In genomic region chr6:124477922-124478651, GRCm38 (mm10) we compare ENCODE assay signal across 8 mouse cellular contexts. TPM values are rescaled to one million over a fixed set of nuclear protein-coding genes. Genes with fewer than 3 reads are reported as not detected.
DNase-seq lines count a peak whose midpoint lies in the region; ATAC-seq and TF ChIP-seq lines count a peak whose summit lies in the region.

No protein-coding gene starts in this region.

- no peaks in the 10 kb centered on the region for H3K27me3 ChIP-seq in kidney, postnatal 0 days (ENCODE audit: insufficient read depth, low read length)
- H3K27me3 ChIP-seq in liver, embryonic 15.5 days = no peaks in the 10 kb centered on the region
- H3K27me3 ChIP-seq in stomach, embryonic 14.5 days (ENCODE audit: control insufficient read depth, insufficient read depth, low read length) = no peaks in the 10 kb centered on the region
- H3K27me3 ChIP-seq in cerebellum, adult 2 months (ENCODE audit: control insufficient read depth, insufficient read depth, low read length) = no peaks in the 10 kb centered on the region

- H3K4me2 ChIP-seq in kidney, postnatal 0 days (ENCODE audit: low read length) = no peak overlapping the region
- peak overlapping the region; percentile 33 for H3K4me2 ChIP-seq in liver, embryonic 15.5 days
- no peak overlapping the region for H3K4me2 ChIP-seq in stomach, embryonic 14.5 days (replicated peaks; ENCODE audit: low read depth, low read length)

- ATAC-seq in kidney, postnatal 0 days (replicated peaks; ENCODE audit: low FRiP score, low read depth) = no peak; the same call in 1 of the 2 replicates
- peak; percentile 38 for ATAC-seq in liver, embryonic 15.5 days (ENCODE audit: insufficient read depth)
- peak; percentile 59; the same call in 1 of the 2 replicates for ATAC-seq in stomach, embryonic 14.5 days (ENCODE audit: insufficient number of reproducible peaks, insufficient read depth, low FRiP score, low read depth)
- ATAC-seq in activated CD4-positive, CD25-positive, alpha-beta regulatory T cell, adult 4 months = no peak

- no peaks in the 10 kb centered on the region for H3K36me3 ChIP-seq in kidney, postnatal 0 days (ENCODE audit: insufficient read depth, low read length)
- no peaks in the 10 kb centered on the region for H3K36me3 ChIP-seq in liver, embryonic 15.5 days (replicated peaks)
- no peaks in the 10 kb centered on the region for H3K36me3 ChIP-seq in stomach, embryonic 14.5 days (ENCODE audit: control insufficient read depth, insufficient read depth, low read length)

- H3K4me3 ChIP-seq in kidney, postnatal 0 days (replicated peaks; ENCODE audit: low read depth, low read length) = no peak overlapping the region
- no peak overlapping the region for H3K4me3 ChIP-seq in liver, embryonic 15.5 days (replicated peaks)
- no peak overlapping the region for H3K4me3 ChIP-seq in stomach, embryonic 14.5 days (ENCODE audit: low read depth, low read length)
- H3K4me3 ChIP-seq in cerebellum, adult 2 months (replicated peaks; ENCODE audit: insufficient read depth, low read depth, low read length) = no peak overlapping the region

- no peak for TF ChIP-seq CTCF in kidney, postnatal 0 days (IDR thresholded peaks at IDR 0.05; ENCODE audit: low read depth)
- no peak for TF ChIP-seq CTCF in cerebellum, adult 2 months (IDR thresholded peaks at IDR 0.05; ENCODE audit: borderline replicate concordance, insufficient read depth, low read depth, low read length)

- peak; percentile 60 for DNase-seq in kidney, postnatal 0 days (ENCODE audit: low spot score)
- DNase-seq in kidney, adult 9 months = no peak
- DNase-seq in fibroblast of lung, adult 2 months (ENCODE audit: low read depth) = peak; percentile 74
- DNase-seq in ovary, adult 18-20 months (ENCODE audit: low spot score) = no peak
- DNase-seq in cerebellum, adult 2 months = no peak

- H3K27ac ChIP-seq in kidney, postnatal 0 days = 0 out of 2 replicates have a peak overlapping the region, but pooled peaks have one; percentile 13
- H3K27ac ChIP-seq in liver, embryonic 15.5 days (replicated peaks) = peak overlapping the region; percentile 76
- no peak overlapping the region for H3K27ac ChIP-seq in stomach, embryonic 14.5 days (ENCODE audit: low read length)
- no peak overlapping the region for H3K27ac ChIP-seq in cerebellum, adult 2 months (ENCODE audit: insufficient read depth, low read length)

- H3K9ac ChIP-seq in kidney, postnatal 0 days (ENCODE audit: low read depth, low read length) = no peak overlapping the region
- no peak overlapping the region for H3K9ac ChIP-seq in liver, embryonic 15.5 days
- no peak overlapping the region for H3K9ac ChIP-seq in stomach, embryonic 14.5 days (replicated peaks; ENCODE audit: low read depth, low read length)

- TF ChIP-seq POLR2A in cerebellum, adult 2 months (IDR thresholded peaks at IDR 0.05; ENCODE audit: borderline replicate concordance, insufficient read depth, low read length) = no peak

- 41% methylated on average over 17 of the region's 17 CpGs for WGBS in kidney, postnatal 0 days
- WGBS in liver, embryonic 15.5 days (ENCODE audit: insufficient replicate concordance) = 21% methylated on average over 17 of the region's 17 CpGs
- 49% methylated on average over 17 of the region's 17 CpGs for WGBS in stomach, embryonic 14.5 days
- 73% methylated on average over 17 of the region's 17 CpGs for WGBS in cerebellum, adult 2 months

- no peaks in the 10 kb centered on the region for H3K4me1 ChIP-seq in kidney, postnatal 0 days (replicated peaks; ENCODE audit: insufficient read depth, low read length)
- H3K4me1 ChIP-seq in liver, embryonic 15.5 days (replicated peaks) = peaks cover 59% of the 10 kb centered on the region
- H3K4me1 ChIP-seq in stomach, embryonic 14.5 days (ENCODE audit: control insufficient read depth, insufficient read depth, low read length) = no peaks in the 10 kb centered on the region
- no peaks in the 10 kb centered on the region for H3K4me1 ChIP-seq in cerebellum, adult 2 months (ENCODE audit: control insufficient read depth, insufficient read depth, low read length)

- no peaks in the 10 kb centered on the region for H3K9me3 ChIP-seq in kidney, postnatal 0 days (replicated peaks; ENCODE audit: low read length)
- H3K9me3 ChIP-seq in liver, embryonic 15.5 days (replicated peaks) = no peaks in the 10 kb centered on the region
- no peaks in the 10 kb centered on the region for H3K9me3 ChIP-seq in stomach, embryonic 14.5 days (ENCODE audit: control insufficient read depth, low read depth, low read length)

RNA-seq across cellular contexts. Expression of gene Clstn3, which starts 13.5 kb away (rescaled TPM):
- 2.5 and 2.7 TPM in 2 replicates for polyA plus RNA-seq in kidney, postnatal 0 days (2015; fragmentation: Nextera tagmentation; extraction: Ambion mirVana)
- polyA plus RNA-seq in liver, embryonic 15.5 days (2015; fragmentation: Nextera tagmentation; extraction: Ambion mirVana) = 4.2 and 5.0 TPM in 2 replicates
- polyA plus RNA-seq in stomach, embryonic 14.5 days (2014; fragmentation: Nextera tagmentation; extraction: Ambion mirVana) = 4.9 and 5.4 TPM in 2 replicates
- polyA plus RNA-seq in activated CD4-positive, CD25-positive, alpha-beta regulatory T cell, adult 4 months (2017; shearing (Covaris generic)) = not detected
- polyA plus RNA-seq in cerebellum, adult 2 months (2012; rRNA removed) = 385 and 434 TPM in 2 replicates

RNA-seq across cellular contexts. Expression of gene C1rl, which starts 14.8 kb away (rescaled TPM):
- polyA plus RNA-seq in kidney, postnatal 0 days (2015; fragmentation: Nextera tagmentation; extraction: Ambion mirVana) = 2.8 and 3.0 TPM in 2 replicates
- polyA plus RNA-seq in liver, embryonic 15.5 days (2015; fragmentation: Nextera tagmentation; extraction: Ambion mirVana) = 11.2 and 12.5 TPM in 2 replicates
- 0.43 and 0.68 TPM in 2 replicates for polyA plus RNA-seq in stomach, embryonic 14.5 days (2014; fragmentation: Nextera tagmentation; extraction: Ambion mirVana)
- not detected for polyA plus RNA-seq in activated CD4-positive, CD25-positive, alpha-beta regulatory T cell, adult 4 months (2017; shearing (Covaris generic))
- 0.20 and 0.27 TPM in 2 replicates for polyA plus RNA-seq in cerebellum, adult 2 months (2012; rRNA removed)

RNA-seq across cellular contexts. Expression of gene C1ra, which starts 34.1 kb away (rescaled TPM):
- 18.2 and 20.5 TPM in 2 replicates for polyA plus RNA-seq in kidney, postnatal 0 days (2015; fragmentation: Nextera tagmentation; extraction: Ambion mirVana)
- 18.8 and 22.5 TPM in 2 replicates for polyA plus RNA-seq in liver, embryonic 15.5 days (2015; fragmentation: Nextera tagmentation; extraction: Ambion mirVana)
- 3.0 and 3.5 TPM in 2 replicates for polyA plus RNA-seq in stomach, embryonic 14.5 days (2014; fragmentation: Nextera tagmentation; extraction: Ambion mirVana)
- polyA plus RNA-seq in activated CD4-positive, CD25-positive, alpha-beta regulatory T cell, adult 4 months (2017; shearing (Covaris generic)) = under 1 TPM in 1 of 2 experiments, not detected in 1; 0.57 TPM
- polyA plus RNA-seq in cerebellum, adult 2 months (2012; rRNA removed) = 0.47 and 0.59 TPM in 2 replicates

Comparison
In these comparisons a context has a peak if more than half of its experiments do, and no peak if none do; other contexts are left out.
1. DNase-seq: peak in kidney, postnatal 0 days (single experiment) and fibroblast of lung, adult 2 months (single experiment); none in kidney, adult 9 months (single experiment), ovary, adult 18-20 months (single experiment) and cerebellum, adult 2 months (0 of 2).
2. ATAC-seq: peak in liver, embryonic 15.5 days (single experiment) and stomach, embryonic 14.5 days (single experiment); none in kidney, postnatal 0 days (single experiment) and activated CD4-positive, CD25-positive, alpha-beta regulatory T cell, adult 4 months (single experiment).
3. H3K27ac ChIP-seq: peak in kidney, postnatal 0 days (single experiment) and liver, embryonic 15.5 days (single experiment); none in stomach, embryonic 14.5 days (single experiment) and cerebellum, adult 2 months (single experiment).
4. RNA of gene Clstn3, which starts 13.5 kb away (polyA plus RNA-seq): 385 to 434 TPM in cerebellum, adult 2 months; 4.9 to 5.4 TPM in stomach, embryonic 14.5 days, 4.2 to 5.0 TPM in liver, embryonic 15.5 days, 2.5 to 2.7 TPM in kidney, postnatal 0 days and not detected in activated CD4-positive, CD25-positive, alpha-beta regulatory T cell, adult 4 months; every median in the first group is over 10 times any median in the second.